Mouse (Mus musculus) kidney, adult 2 months (tissue): ENCODE results near the gene Itpa. TPM values are rescaled to one million over a fixed set of nuclear protein-coding genes. Genes with fewer than 3 reads are reported as not detected.

Source experiments
- DNase-seq: peaks from one replicate; pipeline ENCODE4 v3.0.0; 2021
- H3K27ac ChIP-seq: fragments of 200-500 bp; 2 replicates; pipeline ENCODE4 v1.5.1; 2012; ENCODE audit warnings: low read depth, low read length, control low read depth, inconsistent platforms; ENCODE audit not compliant: insufficient read depth
- H3K27me3 ChIP-seq: fragments of 200-500 bp; replicated peaks from 2 replicates; pipeline ENCODE4 v1.6.1; 2012; ENCODE audit warnings: mild to moderate bottlenecking, moderate library complexity, low read length, inconsistent platforms; ENCODE audit not compliant: control insufficient read depth, insufficient read depth
- H3K36me3 ChIP-seq: fragments of 200-500 bp; 2 replicates; pipeline ENCODE4 v1.6.1; 2012; ENCODE audit warnings: mild to moderate bottlenecking, moderate library complexity, low read length, inconsistent platforms; ENCODE audit not compliant: control insufficient read depth, insufficient read depth
- H3K4me1 ChIP-seq: fragments of 200-500 bp; 2 replicates; pipeline ENCODE4 v1.6.1; 2011; ENCODE audit warnings: low read length; ENCODE audit not compliant: control insufficient read depth, insufficient read depth
- H3K4me3 ChIP-seq: fragments of 200-500 bp; 2 replicates; pipeline ENCODE4 v1.5.1; 2011; ENCODE audit warnings: mild to moderate bottlenecking, low read depth, low read length, control low read depth; ENCODE audit not compliant: insufficient read depth
- CTCF ChIP-seq: fragments of 200-500 bp; conservative IDR thresholded peaks from 2 replicates; pipeline ENCODE4 v1.5.1; 2011; ENCODE audit warnings: low read depth, mild to moderate bottlenecking, control low read depth, low read length, moderate library complexity, mixed read lengths; ENCODE audit not compliant: insufficient read depth, insufficient read length
- POLR2A ChIP-seq: fragments of 200-500 bp; IDR thresholded peaks from one replicate; pipeline ENCODE4 v1.6.1; 2011; ENCODE audit warnings: low read depth, low read length, control low read depth
- WGBS: fragments of 180-500 bp; shearing (Covaris S2); methylation state at CpG from one replicate; pipeline ENCODE4 v1.1.7; 2018; 5-methylcytosine and 5-hydroxymethylcytosine counted together
- polyA plus RNA-seq: library from polyadenylated mRNA; depleted of rRNA; stranded (reverse); fragments of >200 nt; gene quantifications from 2 replicates; pipeline ENCODE4 v1.2.3, GENCODE M21; 2012

Gene Itpa
- polyA plus RNA-seq, 1 experiment: 34.2 TPM

- Histone ChIP-seq H3K36me3 (0 out of 2 replicates have a peak, but pooled peaks cover 1% of the 10 kb centered on the region), H3K4me1 (no peaks in the 10 kb centered on the region; the same call in 1 of the 2 replicates), H3K27me3 (no peaks in the 10 kb centered on the region), H3K27ac (no peak overlapping the region), H3K4me3 (no peak overlapping the region)
- WGBS: 45% methylated on average over 9 of the region's 9 CpGs
- TF ChIP-seq POLR2A (no peak), CTCF (no peak)
- peak; percentile 50 for DNase-seq
Observed at GRCm38 (mm10) chr2:130704040-130705001, 36.9 kb downstream of the Itpa start.

GRCm38 (mm10) chr2:130705178-130705577, 37.8 kb downstream of the Itpa start:
- Histone ChIP-seq H3K27ac (no peak overlapping the region), H3K4me1 (no peaks in the 10 kb centered on the region; the same call in 1 of the 2 replicates), H3K4me3 (no peak overlapping the region), H3K27me3 (no peaks in the 10 kb centered on the region), H3K36me3 (peaks cover 2% of the 10 kb centered on the region)
- 66% methylated on average over 6 of the region's 6 CpGs for WGBS
- TF ChIP-seq CTCF (0 out of 2 replicates have a peak, but pooled peaks have one; percentile 2), POLR2A (no peak)
- no peak for DNase-seq

- DNase-seq: no peak
- 74% methylated on average over 4 of the region's 4 CpGs for WGBS
- H3K36me3 ChIP-seq: peaks cover 5% of the 10 kb centered on the region
- no peaks in the 10 kb centered on the region; the same call in 1 of the 2 replicates for H3K4me1 ChIP-seq
- no peak for TF ChIP-seq CTCF
- no peak for TF ChIP-seq POLR2A
- no peak overlapping the region for H3K27ac ChIP-seq
- H3K4me3 ChIP-seq: no peak overlapping the region
- no peaks in the 10 kb centered on the region for H3K27me3 ChIP-seq
Observed at GRCm38 (mm10) chr2:130706602-130707001, 39.2 kb downstream of the Itpa start.

- no peak for TF ChIP-seq CTCF
- no peak for TF ChIP-seq POLR2A
- Histone ChIP-seq H3K4me3 (no peak overlapping the region), H3K27ac (no peak overlapping the region), H3K4me1 (no peaks in the 10 kb centered on the region; the same call in 1 of the 2 replicates), H3K27me3 (no peaks in the 10 kb centered on the region), H3K36me3 (peaks cover 7% of the 10 kb centered on the region)
- DNase-seq: no peak
- whole genome bisulfite sequencing: 50% methylated on average over 10 of the region's 10 CpGs
Observed at GRCm38 (mm10) chr2:130707057-130707456, 39.6 kb downstream of the Itpa start.

- DNase-seq: peak; percentile 57
- H3K27me3 ChIP-seq: no peaks in the 10 kb centered on the region
- peaks cover 2% of the 10 kb centered on the region for H3K36me3 ChIP-seq
- no peak overlapping the region for H3K4me3 ChIP-seq
- 47% methylated on average over 6 of the region's 6 CpGs for WGBS
- peak overlapping the region; percentile 52; the same call in 1 of the 2 replicates for H3K27ac ChIP-seq
- H3K4me1 ChIP-seq: no peaks in the 10 kb centered on the region
- TF ChIP-seq CTCF (no peak), POLR2A (no peak)
Observed at GRCm38 (mm10) chr2:130717951-130718350, 50.5 kb downstream of the Itpa start.

GRCm38 (mm10) chr2:130724369-130724768, 57.0 kb downstream of the Itpa start:
- H3K27me3 ChIP-seq: no peaks in the 10 kb centered on the region
- no peak overlapping the region for H3K27ac ChIP-seq
- no peak overlapping the region for H3K4me3 ChIP-seq
- H3K36me3 ChIP-seq: peaks cover 8% of the 10 kb centered on the region
- DNase-seq: peak; percentile 29
- TF ChIP-seq CTCF: no peak
- TF ChIP-seq POLR2A: no peak
- no peaks in the 10 kb centered on the region for H3K4me1 ChIP-seq
- WGBS: 79% methylated on average over 4 of the region's 4 CpGs

GRCm38 (mm10) chr2:130727752-130728151, 60.3 kb downstream of the Itpa start:
- no peak overlapping the region for H3K27ac ChIP-seq
- H3K36me3 ChIP-seq: peaks cover 26% of the 10 kb centered on the region
- WGBS: 85% methylated on average over 1 of the region's 1 CpGs
- no peaks in the 10 kb centered on the region for H3K4me1 ChIP-seq
- DNase-seq: no peak
- H3K4me3 ChIP-seq: no peak overlapping the region
- TF ChIP-seq CTCF (no peak), POLR2A (no peak)
- no peaks in the 10 kb centered on the region for H3K27me3 ChIP-seq
